Mouse (Mus musculus) heart, embryonic 11.5 days (tissue): ENCODE data around the gene Map2k6. TPM values are rescaled to one million over a fixed set of nuclear protein-coding genes. Genes with fewer than 3 reads are reported as not detected.
"Not testable (repeated sequence)": the region's sequence is repeated elsewhere in the genome, so short reads cannot be mapped to it uniquely, and the experiment has no call there.

Experiments
- ATAC-seq: fragments of 200-750 bp; cut with Nextera tagmentation; replicated peaks from 2 replicates; pipeline ENCODE4 v1.8.0; 2017; ENCODE audit warnings: moderate library complexity; ENCODE audit not compliant: insufficient number of reproducible peaks, low FRiP score, low TSS enrichment
- H3K27ac ChIP-seq: fragments of 300-500 bp; sonication (generic); 2 replicates; pipeline ENCODE4 v1.5.1; 2014; ENCODE audit warnings: mild to moderate bottlenecking, low read depth, low read length
- H3K27me3 ChIP-seq: fragments of 300-500 bp; sonication (generic); 2 replicates; pipeline ENCODE4 v1.6.1; 2014; ENCODE audit warnings: mild to moderate bottlenecking, low read length, mixed read lengths; ENCODE audit not compliant: control insufficient read depth, insufficient read depth
- H3K36me3 ChIP-seq: fragments of 300-500 bp; sonication (generic); 2 replicates; pipeline ENCODE4 v1.6.1; 2014; ENCODE audit warnings: mild to moderate bottlenecking, low read length, moderate library complexity, mixed read lengths; ENCODE audit not compliant: control insufficient read depth, insufficient read depth
- H3K4me1 ChIP-seq: fragments of 300-500 bp; sonication (generic); 2 replicates; pipeline ENCODE4 v1.6.1; 2014; ENCODE audit warnings: low read length; ENCODE audit not compliant: control insufficient read depth, insufficient read depth
- H3K4me2 ChIP-seq: fragments of 300-500 bp; sonication (generic); 2 replicates; pipeline ENCODE4 v1.6.1; 2014; ENCODE audit warnings: mild to moderate bottlenecking, moderate library complexity
- H3K4me3 ChIP-seq: fragments of 300-500 bp; sonication (generic); 2 replicates; pipeline ENCODE4 v1.5.1; 2014; ENCODE audit warnings: low read depth, low read length
- H3K9ac ChIP-seq: fragments of 300-500 bp; sonication (generic); 2 replicates; pipeline ENCODE4 v1.6.1; 2014; ENCODE audit warnings: mild to moderate bottlenecking, low read depth, low read length, moderate library complexity
- H3K9me3 ChIP-seq: fragments of 300-500 bp; sonication (generic); replicated peaks from 2 replicates; pipeline ENCODE4 v1.6.1; 2016; ENCODE audit warnings: low read length; ENCODE audit not compliant: control insufficient read depth
- WGBS: fragments of 180-500 bp; shearing (Covaris S2); extraction: QIAGEN DNeasy Blood & Tissue Kit; methylation state at CpG from one replicate; pipeline ENCODE4 v1.1.7; 2014; ENCODE audit not compliant: insufficient replicate concordance; 5-methylcytosine and 5-hydroxymethylcytosine counted together
- polyA plus RNA-seq: library from polyadenylated mRNA; unstranded; fragments of >200 nt; fragmentation: Nextera tagmentation; extraction: Ambion mirVana; gene quantifications from 2 replicates; pipeline ENCODE4 v1.2.1, GENCODE M21; 2014

Map2k6 gene
- 16.7 and 17.5 TPM in 2 replicates for polyA plus RNA-seq

DNA sequence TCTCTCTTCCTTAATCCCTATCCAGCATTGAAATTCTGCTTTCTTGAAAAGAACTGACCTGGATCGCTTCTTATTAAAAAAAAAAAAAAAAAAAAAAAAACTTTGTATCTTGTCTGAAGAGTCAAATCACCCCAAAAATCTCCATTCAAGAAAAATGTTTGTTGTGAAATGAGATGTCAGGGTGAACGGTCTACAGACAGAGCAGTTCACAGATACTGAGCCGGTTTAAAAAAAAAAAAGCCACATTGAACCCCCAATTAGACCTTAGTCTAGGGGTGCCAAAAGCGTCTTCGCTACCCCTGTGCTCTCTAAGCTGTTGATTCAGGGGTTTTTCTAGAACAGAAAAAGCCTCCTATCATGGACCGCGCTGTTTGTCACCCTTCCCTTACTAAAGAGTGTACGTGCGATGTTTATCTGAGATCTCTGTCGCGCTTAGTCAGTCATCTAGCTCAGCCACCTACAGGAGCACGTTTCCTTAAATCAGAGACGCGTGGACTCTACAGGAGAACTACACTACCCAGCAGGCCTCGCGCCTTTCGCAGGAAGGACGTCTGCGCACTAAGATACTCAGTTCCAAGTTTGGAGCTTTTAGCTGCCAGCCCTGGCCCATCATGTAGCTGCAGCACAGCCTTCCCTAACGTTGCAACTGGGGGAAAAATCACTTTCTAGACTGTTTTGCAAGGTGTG lies at the start of gene Map2k6:
Gene Map2k6, plus strand, starts transcription at position 570 of the 687 bp plus-strand sequence.
- Histone ChIP-seq H3K4me3 (peak within 1 kb of the TSS; percentile 67), H3K4me2 (peak within 1 kb of the TSS; percentile 71), H3K27ac (no peak within 1 kb of the TSS), H3K36me3 (no peaks in the 10 kb centered on the region), H3K4me1 (peaks cover 6% of the 10 kb centered on the region; the same call in 1 of the 2 replicates), H3K9ac (peak within 1 kb of the TSS; percentile 63), H3K9me3 (no peaks in the 10 kb centered on the region), H3K27me3 (no peaks in the 10 kb centered on the region)
- WGBS, result 8% methylated on average over 20 of the region's 20 CpGs
- peak; percentile 86 for ATAC-seq

GRCm38 (mm10) chr11:110354261-110354660 lies 44.7 kb upstream of the Map2k6 start:
- WGBS, result 75% methylated on average over 9 of the region's 9 CpGs
- Histone ChIP-seq H3K9me3 (no peaks in the 10 kb centered on the region), H3K4me3 (no peak overlapping the region), H3K27me3 (no peaks in the 10 kb centered on the region), H3K4me2 (no peak overlapping the region), H3K9ac (no peak overlapping the region), H3K27ac (no peak overlapping the region), H3K4me1 (no peaks in the 10 kb centered on the region), H3K36me3 (no peaks in the 10 kb centered on the region)
- no peak for ATAC-seq

DNA sequence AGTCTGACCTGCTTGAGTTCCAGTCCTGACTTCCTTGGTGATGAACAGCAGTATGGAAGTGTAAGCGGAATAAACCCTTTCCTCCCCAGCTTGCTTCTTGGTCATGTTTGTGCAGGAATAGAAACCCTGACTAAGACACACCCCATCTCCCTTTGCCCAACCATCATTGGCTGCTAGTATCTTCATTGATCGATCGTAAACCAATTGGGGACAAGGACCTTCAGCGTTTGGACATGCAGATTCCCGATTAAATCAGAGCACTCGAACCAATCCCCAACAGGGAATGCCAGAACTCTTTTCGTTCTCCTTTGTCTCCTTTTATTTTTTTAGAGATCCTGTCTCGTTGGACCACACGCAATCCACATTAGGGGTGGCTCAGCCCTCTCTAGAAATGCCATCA lies 43.8 kb upstream of the Map2k6 start:
- H3K36me3 ChIP-seq, H3K4me2 ChIP-seq, H3K27me3 ChIP-seq, H3K27ac ChIP-seq, H3K4me1 ChIP-seq, ATAC-seq, H3K9ac ChIP-seq, H3K4me3 ChIP-seq, H3K9me3 ChIP-seq: not testable (repeated sequence)
- 68% methylated on average over 9 of the region's 9 CpGs for WGBS

- no peak overlapping the region for H3K4me3 ChIP-seq
- no peaks in the 10 kb centered on the region for H3K27me3 ChIP-seq
- no peak overlapping the region for H3K27ac ChIP-seq
- H3K4me2 ChIP-seq, result no peak overlapping the region
- WGBS, result 64% methylated on average over 16 of the region's 16 CpGs
- H3K4me1 ChIP-seq, result no peaks in the 10 kb centered on the region
- no peak for ATAC-seq
- no peaks in the 10 kb centered on the region; the same call in 1 of the 2 replicates for H3K9me3 ChIP-seq
- no peak overlapping the region for H3K9ac ChIP-seq
- H3K36me3 ChIP-seq, result no peaks in the 10 kb centered on the region
Measured at GRCm38 (mm10) chr11:110357756-110358551, 41.0 kb upstream of the Map2k6 start.

DNA sequence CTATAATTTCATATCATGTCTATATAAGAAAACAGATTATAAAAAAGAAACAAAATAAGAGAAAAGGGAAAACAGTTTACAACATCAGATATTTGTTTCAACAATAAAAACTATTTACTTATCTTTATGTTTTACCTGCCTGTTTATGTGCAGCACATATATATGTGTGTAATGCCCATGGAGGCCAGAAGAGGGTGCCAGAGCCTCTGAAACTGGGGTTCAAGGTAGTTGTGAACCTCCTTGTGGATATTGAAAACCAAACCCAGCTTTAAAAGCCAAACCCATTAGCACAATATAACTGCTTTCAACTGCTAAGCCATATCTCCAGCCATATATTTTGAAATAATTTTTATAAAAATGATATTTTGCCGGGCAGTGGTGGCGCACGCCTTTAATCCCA lies 33.9 kb upstream of the Map2k6 start:
- Histone ChIP-seq H3K4me1 (no peaks in the 10 kb centered on the region), H3K27ac (no peak overlapping the region), H3K27me3 (no peaks in the 10 kb centered on the region), H3K9ac (no peak overlapping the region), H3K4me2 (no peak overlapping the region), H3K4me3 (no peak overlapping the region), H3K9me3 (no peaks in the 10 kb centered on the region), H3K36me3 (no peaks in the 10 kb centered on the region)
- no peak for ATAC-seq
- 68% methylated on average over 3 of the region's 3 CpGs for WGBS

DNA sequence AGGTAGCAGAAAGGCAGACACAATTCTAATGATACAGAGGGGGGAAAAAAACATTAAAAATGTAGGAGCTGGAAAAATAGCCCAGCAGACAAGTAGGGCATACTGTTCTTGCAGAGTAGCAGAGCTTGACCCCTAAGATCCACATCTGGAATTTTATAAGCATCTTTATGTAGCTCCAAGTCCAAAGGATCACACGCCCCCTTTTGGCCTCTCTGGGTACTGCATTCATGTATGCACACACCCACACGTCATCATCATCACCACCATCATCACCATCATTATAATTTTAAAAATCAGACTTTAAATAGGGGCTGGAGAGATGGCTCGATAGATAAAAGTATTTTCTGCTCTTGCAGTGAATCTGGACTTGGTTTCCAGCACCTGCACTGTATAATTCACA lies 32.0 kb upstream of the Map2k6 start:
- H3K4me2 ChIP-seq, result no peak overlapping the region
- 59% methylated on average over 3 of the region's 3 CpGs for WGBS
- ATAC-seq, result no peak
- H3K4me3 ChIP-seq, result no peak overlapping the region
- no peak overlapping the region for H3K9ac ChIP-seq
- H3K27ac ChIP-seq, result no peak overlapping the region
- no peaks in the 10 kb centered on the region for H3K9me3 ChIP-seq
- H3K36me3 ChIP-seq, result no peaks in the 10 kb centered on the region
- no peaks in the 10 kb centered on the region for H3K27me3 ChIP-seq
- H3K4me1 ChIP-seq, result no peaks in the 10 kb centered on the region

GRCm38 (mm10) chr11:110367638-110368037 lies 31.3 kb upstream of the Map2k6 start:
- H3K4me3 ChIP-seq, result no peak overlapping the region
- H3K4me1 ChIP-seq, result no peaks in the 10 kb centered on the region
- 84% methylated on average over 13 of the region's 13 CpGs for WGBS
- no peak overlapping the region for H3K4me2 ChIP-seq
- no peak for ATAC-seq
- no peak overlapping the region for H3K9ac ChIP-seq
- no peak overlapping the region for H3K27ac ChIP-seq
- no peaks in the 10 kb centered on the region for H3K9me3 ChIP-seq
- no peaks in the 10 kb centered on the region for H3K36me3 ChIP-seq
- H3K27me3 ChIP-seq, result no peaks in the 10 kb centered on the region

GRCm38 (mm10) chr11:110369312-110370019 lies 29.5 kb upstream of the Map2k6 start:
- Histone ChIP-seq H3K36me3 (no peaks in the 10 kb centered on the region), H3K4me2 (peak overlapping the region; percentile 57), H3K9me3 (no peaks in the 10 kb centered on the region), H3K4me1 (no peaks in the 10 kb centered on the region), H3K9ac (peak overlapping the region; percentile 56; the same call in 1 of the 2 replicates), H3K27me3 (no peaks in the 10 kb centered on the region), H3K27ac (no peak overlapping the region), H3K4me3 (peak overlapping the region; percentile 22; the same call in 1 of the 2 replicates)
- 25% methylated on average over 15 of the region's 15 CpGs for WGBS
- ATAC-seq, result no peak
